Mouse (Mus musculus): ENCODE data around the gene Fam160a1. TPM values are rescaled to one million over a fixed set of nuclear protein-coding genes. Genes with fewer than 3 reads are reported as not detected.

Fam160a1 gene
- polyA plus RNA-seq, 1 experiment from 2014 or later = 0.16 TPM

DNA sequence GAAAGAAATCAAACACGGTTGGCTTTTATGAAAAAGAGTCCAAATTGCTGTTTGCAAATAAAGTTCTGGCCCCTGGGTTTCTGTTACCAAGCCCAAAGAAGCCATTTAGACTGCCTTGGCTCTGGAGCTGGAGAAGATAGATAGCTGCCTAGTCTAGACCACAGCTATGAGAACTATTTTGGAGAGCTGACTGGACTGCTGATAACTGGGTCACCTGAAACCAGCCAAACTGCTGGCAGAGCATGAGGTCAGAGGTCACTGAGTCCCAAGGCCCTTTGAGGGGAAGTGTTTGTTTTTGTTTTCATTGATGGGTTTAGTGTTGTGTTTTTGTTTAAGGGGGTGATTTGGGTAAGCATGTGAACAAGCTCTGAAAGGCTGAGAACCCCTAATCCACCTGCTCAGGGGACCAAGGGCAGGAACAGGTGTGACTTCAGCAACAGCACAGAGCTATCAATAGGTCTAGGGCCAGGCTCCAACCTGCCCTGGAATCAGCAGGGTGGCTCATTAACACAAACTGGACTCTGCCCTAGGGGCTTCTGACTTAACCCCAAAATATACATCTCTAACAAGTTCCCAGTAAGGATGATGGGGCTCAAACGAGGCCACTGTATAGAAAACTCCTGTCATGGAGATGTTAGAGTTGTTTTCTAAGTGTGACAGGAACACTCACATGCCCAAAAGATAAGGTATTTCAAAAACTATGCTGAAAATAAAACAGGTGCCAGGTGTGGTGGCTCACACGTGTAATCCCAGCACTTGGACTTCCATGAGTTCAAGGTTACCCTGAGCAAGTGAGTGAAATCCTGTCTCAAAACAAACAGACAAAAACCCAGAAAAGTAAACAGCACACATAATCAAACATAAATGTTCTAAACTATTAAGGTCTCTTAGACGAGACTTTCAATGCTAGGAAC, 3.7 kb downstream of the Fam160a1 start:
- H3K4me2 ChIP-seq (ENCODE audit: low read depth, low read length) = no peak overlapping the region
- no peak overlapping the region for H3K4me3 ChIP-seq (ENCODE audit: low read depth, low read length)
- no peak for ATAC-seq (ENCODE audit: low read depth)
- H3K27ac ChIP-seq (ENCODE audit: low read depth, low read length) = no peak overlapping the region
- no peaks in the 10 kb centered on the region for H3K4me1 ChIP-seq (ENCODE audit: control insufficient read depth, insufficient read depth, low read length)
- no peaks in the 10 kb centered on the region for H3K9me3 ChIP-seq (ENCODE audit: control insufficient read depth, low read length)
- WGBS = 79% methylated on average over 4 of the region's 4 CpGs
- no peaks in the 10 kb centered on the region for H3K36me3 ChIP-seq (ENCODE audit: control insufficient read depth, insufficient read depth, low read length)
- no peaks in the 10 kb centered on the region for H3K27me3 ChIP-seq (ENCODE audit: control insufficient read depth, insufficient read depth, low read length)
- no peak overlapping the region for H3K9ac ChIP-seq (replicated peaks; ENCODE audit: low read depth, low read length)

DNA sequence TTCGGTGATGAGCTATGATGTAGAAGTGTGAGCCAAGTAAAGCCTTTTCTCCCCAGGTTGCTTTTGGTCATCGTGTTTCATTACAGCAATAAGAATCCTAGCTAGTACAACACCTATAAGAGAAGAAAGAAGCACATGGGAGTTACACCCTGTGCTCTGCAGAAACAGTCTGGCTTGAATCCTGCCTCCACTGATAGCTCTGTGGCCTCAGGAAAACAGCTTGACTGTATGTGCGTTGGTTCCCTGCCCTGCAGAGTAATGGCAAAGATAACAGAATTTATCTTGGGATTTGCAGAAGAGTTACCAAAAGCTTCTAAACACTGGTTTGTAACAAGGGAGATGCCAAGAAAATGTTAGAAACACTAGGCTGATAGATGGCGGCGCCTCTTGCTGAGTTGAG, 5.1 kb downstream of the Fam160a1 start:
- WGBS = 91% methylated on average over 5 of the region's 5 CpGs
- H3K4me2 ChIP-seq (ENCODE audit: low read depth, low read length) = no peak overlapping the region
- no peak overlapping the region for H3K4me3 ChIP-seq (ENCODE audit: low read depth, low read length)
- H3K36me3 ChIP-seq (ENCODE audit: control insufficient read depth, insufficient read depth, low read length) = no peaks in the 10 kb centered on the region
- H3K9me3 ChIP-seq (ENCODE audit: control insufficient read depth, low read length) = no peaks in the 10 kb centered on the region
- no peak overlapping the region for H3K9ac ChIP-seq (replicated peaks; ENCODE audit: low read depth, low read length)
- ATAC-seq (ENCODE audit: low read depth) = no peak
- no peaks in the 10 kb centered on the region for H3K27me3 ChIP-seq (ENCODE audit: control insufficient read depth, insufficient read depth, low read length)
- no peak overlapping the region for H3K27ac ChIP-seq (ENCODE audit: low read depth, low read length)
- no peaks in the 10 kb centered on the region for H3K4me1 ChIP-seq (ENCODE audit: control insufficient read depth, insufficient read depth, low read length)

DNA sequence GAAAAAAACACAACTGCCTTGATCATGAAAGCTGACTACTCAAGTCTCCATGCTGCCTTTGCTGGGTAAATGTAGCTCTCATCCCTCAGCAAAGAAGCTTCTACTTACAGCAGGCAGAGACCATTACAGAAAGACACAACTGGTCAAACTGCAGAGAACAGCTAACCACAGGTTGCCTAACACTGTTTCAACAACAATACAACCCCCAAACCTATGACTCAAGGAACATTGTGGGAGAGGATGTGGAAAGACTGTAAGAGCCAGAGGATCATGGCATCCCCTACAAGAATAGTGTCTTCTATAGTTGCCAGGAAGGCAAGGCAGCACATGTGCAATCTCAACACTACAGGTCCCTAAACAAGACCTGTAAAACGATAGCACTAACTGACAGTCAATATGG, 23.9 kb downstream of the Fam160a1 start:
- H3K27me3 ChIP-seq (ENCODE audit: control insufficient read depth, insufficient read depth, low read length) = no peaks in the 10 kb centered on the region
- no peak overlapping the region for H3K27ac ChIP-seq (ENCODE audit: low read depth, low read length)
- H3K9me3 ChIP-seq (ENCODE audit: control insufficient read depth, low read length) = no peaks in the 10 kb centered on the region
- 50% methylated on average over 1 of the region's 1 CpGs for WGBS
- H3K4me2 ChIP-seq (ENCODE audit: low read depth, low read length) = no peak overlapping the region
- ATAC-seq (ENCODE audit: low read depth) = no peak
- no peaks in the 10 kb centered on the region for H3K4me1 ChIP-seq (ENCODE audit: control insufficient read depth, insufficient read depth, low read length)
- no peak overlapping the region for H3K4me3 ChIP-seq (ENCODE audit: low read depth, low read length)
- no peak overlapping the region for H3K9ac ChIP-seq (replicated peaks; ENCODE audit: low read depth, low read length)
- no peaks in the 10 kb centered on the region for H3K36me3 ChIP-seq (ENCODE audit: control insufficient read depth, insufficient read depth, low read length)

DNA sequence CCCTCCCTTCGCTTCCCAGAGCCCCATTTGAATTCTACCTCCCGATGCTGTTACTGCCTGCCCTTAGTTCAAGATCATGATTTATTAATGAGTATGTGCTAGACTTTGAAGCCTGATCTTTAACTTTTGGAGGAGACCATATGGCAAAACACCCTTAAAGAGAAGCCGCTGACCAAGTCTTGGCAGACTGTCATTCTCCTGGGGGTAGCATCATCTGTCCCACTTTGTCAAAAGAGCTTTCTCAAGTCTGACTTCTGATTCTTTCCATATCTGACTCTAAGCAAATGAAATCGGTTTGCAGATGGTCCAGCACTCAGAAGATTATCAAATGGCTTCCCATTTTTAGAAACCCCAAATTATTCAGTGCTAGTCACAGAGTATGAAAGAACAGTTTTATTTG, 27.3 kb downstream of the Fam160a1 start:
- Histone ChIP-seq H3K9me3 (ENCODE audit: control insufficient read depth, low read length) (no peaks in the 10 kb centered on the region), H3K36me3 (ENCODE audit: control insufficient read depth, insufficient read depth, low read length) (no peaks in the 10 kb centered on the region), H3K4me3 (ENCODE audit: low read depth, low read length) (no peak overlapping the region), H3K4me2 (ENCODE audit: low read depth, low read length) (no peak overlapping the region), H3K27me3 (ENCODE audit: control insufficient read depth, insufficient read depth, low read length) (no peaks in the 10 kb centered on the region), H3K9ac (replicated peaks; ENCODE audit: low read depth, low read length) (no peak overlapping the region), H3K4me1 (ENCODE audit: control insufficient read depth, insufficient read depth, low read length) (no peaks in the 10 kb centered on the region), H3K27ac (ENCODE audit: low read depth, low read length) (no peak overlapping the region)
- WGBS = 69% methylated on average over 4 of the region's 4 CpGs
- no peak for ATAC-seq (ENCODE audit: low read depth)

DNA sequence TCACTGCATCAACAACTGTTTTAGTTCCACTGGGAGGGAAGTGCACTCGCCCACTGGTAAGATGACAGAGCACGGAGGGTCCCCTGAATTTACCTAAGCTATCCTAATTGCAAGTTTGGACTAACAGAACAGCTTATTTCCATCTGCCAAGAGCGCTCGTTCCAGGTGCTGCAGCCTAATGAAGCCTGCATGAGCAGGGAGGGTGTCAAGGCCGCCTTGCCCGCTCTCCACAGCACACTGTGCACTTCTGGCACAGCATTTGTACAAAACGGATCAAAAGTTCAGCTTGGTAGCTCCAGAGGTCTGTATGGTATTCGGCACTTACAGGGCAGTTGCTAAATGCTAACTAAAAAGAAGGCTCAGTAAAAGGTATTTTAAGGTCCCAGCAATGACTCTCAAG, 30.6 kb downstream of the Fam160a1 start:
- no peak overlapping the region for H3K4me2 ChIP-seq (ENCODE audit: low read depth, low read length)
- no peaks in the 10 kb centered on the region for H3K36me3 ChIP-seq (ENCODE audit: control insufficient read depth, insufficient read depth, low read length)
- H3K27ac ChIP-seq (ENCODE audit: low read depth, low read length) = no peak overlapping the region
- no peak overlapping the region for H3K9ac ChIP-seq (replicated peaks; ENCODE audit: low read depth, low read length)
- H3K4me3 ChIP-seq (ENCODE audit: low read depth, low read length) = no peak overlapping the region
- no peak for ATAC-seq (ENCODE audit: low read depth)
- H3K4me1 ChIP-seq (ENCODE audit: control insufficient read depth, insufficient read depth, low read length) = no peaks in the 10 kb centered on the region
- no peaks in the 10 kb centered on the region for H3K27me3 ChIP-seq (ENCODE audit: control insufficient read depth, insufficient read depth, low read length)
- 79% methylated on average over 8 of the region's 8 CpGs for WGBS
- H3K9me3 ChIP-seq (ENCODE audit: control insufficient read depth, low read length) = no peaks in the 10 kb centered on the region

DNA sequence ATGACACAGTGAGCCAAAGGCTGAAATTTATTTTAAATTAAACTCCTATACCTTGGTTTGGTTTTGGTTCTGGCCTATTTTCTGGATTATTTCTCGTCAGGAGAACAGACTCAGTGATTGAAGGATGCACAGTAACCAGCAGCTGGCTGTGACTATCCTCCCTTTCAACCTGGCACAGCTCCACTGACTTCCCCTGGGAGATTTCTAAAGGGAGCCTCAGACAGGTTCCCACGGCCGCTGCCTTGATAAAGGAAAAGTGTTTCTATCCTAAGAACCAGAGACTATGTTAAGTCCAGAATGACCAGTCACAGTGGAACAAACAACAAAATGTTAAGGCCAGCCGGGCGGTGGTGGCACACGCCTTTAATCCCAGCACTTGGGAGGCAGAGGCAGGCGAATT, 36.2 kb downstream of the Fam160a1 start:
- Histone ChIP-seq H3K4me2 (ENCODE audit: low read depth, low read length) (no peak overlapping the region), H3K36me3 (ENCODE audit: control insufficient read depth, insufficient read depth, low read length) (no peaks in the 10 kb centered on the region), H3K27ac (ENCODE audit: low read depth, low read length) (no peak overlapping the region), H3K9me3 (ENCODE audit: control insufficient read depth, low read length) (no peaks in the 10 kb centered on the region), H3K4me1 (ENCODE audit: control insufficient read depth, insufficient read depth, low read length) (no peaks in the 10 kb centered on the region), H3K27me3 (ENCODE audit: control insufficient read depth, insufficient read depth, low read length) (no peaks in the 10 kb centered on the region), H3K4me3 (ENCODE audit: low read depth, low read length) (no peak overlapping the region), H3K9ac (replicated peaks; ENCODE audit: low read depth, low read length) (no peak overlapping the region)
- 68% methylated on average over 7 of the region's 7 CpGs for WGBS
- ATAC-seq (ENCODE audit: low read depth) = no peak

DNA sequence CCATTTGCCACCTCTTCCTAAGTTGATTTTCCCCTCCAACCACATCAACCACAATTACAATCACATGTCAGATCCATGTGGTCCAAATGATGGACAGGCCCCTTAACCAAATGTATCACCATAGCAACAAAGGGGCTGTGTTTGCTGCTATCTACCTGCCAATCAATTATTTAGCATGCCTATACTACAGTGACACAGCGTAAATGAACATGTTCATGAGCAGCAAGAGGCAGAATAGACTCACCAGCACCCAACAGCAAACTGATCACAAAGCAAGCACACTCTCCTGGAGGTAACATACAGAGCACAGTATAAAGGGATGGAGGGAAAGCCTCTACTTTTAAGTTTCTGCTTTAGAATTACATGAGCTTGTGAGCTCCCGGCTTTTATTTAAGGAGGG, 36.8 kb downstream of the Fam160a1 start:
- Histone ChIP-seq H3K9ac (replicated peaks; ENCODE audit: low read depth, low read length) (no peak overlapping the region), H3K4me1 (ENCODE audit: control insufficient read depth, insufficient read depth, low read length) (no peaks in the 10 kb centered on the region), H3K4me2 (ENCODE audit: low read depth, low read length) (no peak overlapping the region), H3K9me3 (ENCODE audit: control insufficient read depth, low read length) (no peaks in the 10 kb centered on the region), H3K27ac (ENCODE audit: low read depth, low read length) (no peak overlapping the region), H3K4me3 (ENCODE audit: low read depth, low read length) (no peak overlapping the region), H3K27me3 (ENCODE audit: control insufficient read depth, insufficient read depth, low read length) (no peaks in the 10 kb centered on the region), H3K36me3 (ENCODE audit: control insufficient read depth, insufficient read depth, low read length) (no peaks in the 10 kb centered on the region)
- 59% methylated on average over 2 of the region's 2 CpGs for WGBS
- ATAC-seq (ENCODE audit: low read depth) = peak; percentile 44

DNA sequence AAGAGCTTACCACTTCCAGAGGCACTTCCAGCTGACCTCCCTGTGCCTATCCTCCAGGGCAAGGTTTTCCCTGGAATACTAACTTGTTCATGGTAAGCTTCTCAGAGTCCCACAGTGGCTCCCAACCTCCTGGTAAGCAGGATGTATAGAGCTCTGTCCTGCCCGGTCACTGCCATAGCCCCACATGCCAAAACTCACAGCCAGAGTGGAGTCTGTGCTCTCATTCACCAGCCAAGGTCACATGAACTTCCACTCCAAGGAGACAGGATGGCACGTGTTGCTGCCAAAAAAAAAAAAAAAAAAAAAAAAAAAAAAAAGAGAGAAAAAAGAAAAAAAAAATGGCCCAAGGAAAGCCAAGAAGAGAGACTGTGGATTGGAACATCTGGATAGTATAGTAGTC, 39.2 kb downstream of the Fam160a1 start:
- Histone ChIP-seq H3K27me3 (ENCODE audit: control insufficient read depth, insufficient read depth, low read length) (no peaks in the 10 kb centered on the region), H3K4me2 (ENCODE audit: low read depth, low read length) (no peak overlapping the region), H3K27ac (ENCODE audit: low read depth, low read length) (no peak overlapping the region), H3K9me3 (ENCODE audit: control insufficient read depth, low read length) (no peaks in the 10 kb centered on the region), H3K4me1 (ENCODE audit: control insufficient read depth, insufficient read depth, low read length) (no peaks in the 10 kb centered on the region), H3K4me3 (ENCODE audit: low read depth, low read length) (no peak overlapping the region), H3K36me3 (ENCODE audit: control insufficient read depth, insufficient read depth, low read length) (no peaks in the 10 kb centered on the region), H3K9ac (replicated peaks; ENCODE audit: low read depth, low read length) (no peak overlapping the region)
- WGBS = 76% methylated on average over 2 of the region's 2 CpGs
- ATAC-seq (ENCODE audit: low read depth) = no peak

DNA sequence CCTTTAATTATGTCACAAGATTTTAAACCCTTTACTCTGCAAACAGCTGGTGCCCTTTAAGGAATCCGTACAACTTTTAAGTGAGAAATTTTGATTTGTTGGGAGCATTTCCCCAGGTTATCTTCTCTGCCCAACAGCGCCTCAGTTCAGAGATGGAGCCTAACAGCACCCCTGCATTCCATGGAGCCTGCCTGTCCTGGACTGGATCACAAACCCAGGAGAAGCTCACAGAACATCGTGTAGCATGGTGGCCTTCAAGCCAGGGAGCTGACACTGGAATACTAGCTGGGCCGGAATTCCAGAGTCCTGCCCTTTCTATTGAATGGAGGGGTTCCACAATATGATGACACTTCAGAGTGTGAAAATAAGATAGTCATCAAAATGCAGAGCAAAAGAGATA, 39.7 kb downstream of the Fam160a1 start:
- no peaks in the 10 kb centered on the region for H3K27me3 ChIP-seq (ENCODE audit: control insufficient read depth, insufficient read depth, low read length)
- H3K36me3 ChIP-seq (ENCODE audit: control insufficient read depth, insufficient read depth, low read length) = no peaks in the 10 kb centered on the region
- no peak for ATAC-seq (ENCODE audit: low read depth)
- no peak overlapping the region for H3K4me2 ChIP-seq (ENCODE audit: low read depth, low read length)
- no peaks in the 10 kb centered on the region for H3K4me1 ChIP-seq (ENCODE audit: control insufficient read depth, insufficient read depth, low read length)
- H3K4me3 ChIP-seq (ENCODE audit: low read depth, low read length) = no peak overlapping the region
- no peak overlapping the region for H3K27ac ChIP-seq (ENCODE audit: low read depth, low read length)
- 82% methylated on average over 4 of the region's 4 CpGs for WGBS
- H3K9ac ChIP-seq (replicated peaks; ENCODE audit: low read depth, low read length) = no peak overlapping the region
- no peaks in the 10 kb centered on the region for H3K9me3 ChIP-seq (ENCODE audit: control insufficient read depth, low read length)

Measured in neural tube, embryonic 14.5 days (tissue).